Mouse (Mus musculus) thymus, adult 2 months (tissue): ENCODE measurements around the gene Rab30. TPM values are rescaled to one million over a fixed set of nuclear protein-coding genes. Genes with fewer than 3 reads are reported as not detected.

Experiments
- DNase-seq: peaks from one replicate; pipeline ENCODE4 v3.0.0; 2021
- H3K27ac ChIP-seq: fragments of 200-500 bp; 2 replicates; pipeline ENCODE4 v1.5.1; 2012; ENCODE audit warnings: low read length, control low read depth; ENCODE audit not compliant: control insufficient read depth, insufficient read depth
- H3K27me3 ChIP-seq: fragments of 200-500 bp; 2 replicates; pipeline ENCODE4 v1.6.1; 2012; ENCODE audit warnings: mild to moderate bottlenecking, low read length, moderate library complexity, mixed read lengths; ENCODE audit not compliant: control insufficient read depth, insufficient read depth
- H3K36me3 ChIP-seq: fragments of 200-500 bp; 2 replicates; pipeline ENCODE4 v1.6.1; 2012; ENCODE audit warnings: mild to moderate bottlenecking, low read length, moderate library complexity; ENCODE audit not compliant: control insufficient read depth, insufficient read depth
- H3K4me1 ChIP-seq: fragments of 200-500 bp; replicated peaks from 2 replicates; pipeline ENCODE4 v1.6.1; 2012; ENCODE audit warnings: low read length; ENCODE audit not compliant: control insufficient read depth, insufficient read depth
- H3K4me3 ChIP-seq: fragments of 200-500 bp; 2 replicates; pipeline ENCODE4 v1.5.1; 2012; ENCODE audit warnings: mild to moderate bottlenecking, low read length, control low read depth, moderate library complexity; ENCODE audit not compliant: control insufficient read depth, insufficient read depth
- CTCF ChIP-seq: fragments of 200-500 bp; IDR thresholded peaks from 2 replicates; pipeline ENCODE4 v1.5.1; 2012; ENCODE audit warnings: mild to moderate bottlenecking, control low read depth, low read length, moderate library complexity, borderline replicate concordance; ENCODE audit not compliant: control insufficient read depth, poor library complexity, insufficient read depth; ENCODE audit errors: extremely low read depth
- POLR2A ChIP-seq: fragments of 200-500 bp; IDR thresholded peaks from 2 replicates; pipeline ENCODE4 v1.6.1; 2012; ENCODE audit warnings: mild to moderate bottlenecking, low read length, control low read depth, moderate library complexity; ENCODE audit not compliant: control insufficient read depth, poor library complexity, insufficient read depth; ENCODE audit errors: extremely low read depth
- WGBS: fragments of 180-500 bp; shearing (Covaris S2); methylation state at CpG from one replicate; pipeline ENCODE4 v1.1.7; 2018; 5-methylcytosine and 5-hydroxymethylcytosine counted together
- polyA plus RNA-seq: library from polyadenylated mRNA; depleted of rRNA; stranded (reverse); fragments of >200 nt; gene quantifications from 2 replicates; pipeline ENCODE4 v1.2.3, GENCODE M21; 2012

Gene Rab30
- polyA plus RNA-seq, 1 experiment: 1.1 TPM

DNA sequence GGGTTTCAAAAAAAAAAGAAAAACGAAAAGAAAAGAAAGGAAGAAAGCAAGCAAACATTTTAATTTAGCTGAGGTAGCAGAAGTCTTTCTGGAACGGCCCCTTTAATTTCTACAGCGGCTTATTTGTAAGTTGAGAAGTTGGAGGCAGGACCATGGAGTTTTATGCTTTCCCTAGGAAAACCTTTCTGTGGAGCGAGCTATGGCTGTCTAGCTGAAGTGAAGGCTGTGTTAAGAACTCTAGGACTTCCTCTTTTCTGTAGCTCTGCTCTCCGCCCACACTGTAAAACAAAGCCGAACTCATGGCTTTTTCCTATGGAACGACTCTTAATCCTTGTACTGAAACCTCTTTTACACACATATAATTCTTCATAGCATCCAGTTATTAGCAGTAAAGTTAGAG lies 135.1 kb downstream of the Rab30 start:
- Histone ChIP-seq H3K4me1 (peaks cover 5% of the 10 kb centered on the region; the same call in 1 of the 2 replicates), H3K4me3 (no peak overlapping the region), H3K27ac (no peak overlapping the region), H3K36me3 (no peaks in the 10 kb centered on the region), H3K27me3 (no peaks in the 10 kb centered on the region)
- 14% methylated on average over 7 of the region's 7 CpGs for WGBS
- TF ChIP-seq POLR2A: no peak
- TF ChIP-seq CTCF: no peak
- no peak for DNase-seq

DNA sequence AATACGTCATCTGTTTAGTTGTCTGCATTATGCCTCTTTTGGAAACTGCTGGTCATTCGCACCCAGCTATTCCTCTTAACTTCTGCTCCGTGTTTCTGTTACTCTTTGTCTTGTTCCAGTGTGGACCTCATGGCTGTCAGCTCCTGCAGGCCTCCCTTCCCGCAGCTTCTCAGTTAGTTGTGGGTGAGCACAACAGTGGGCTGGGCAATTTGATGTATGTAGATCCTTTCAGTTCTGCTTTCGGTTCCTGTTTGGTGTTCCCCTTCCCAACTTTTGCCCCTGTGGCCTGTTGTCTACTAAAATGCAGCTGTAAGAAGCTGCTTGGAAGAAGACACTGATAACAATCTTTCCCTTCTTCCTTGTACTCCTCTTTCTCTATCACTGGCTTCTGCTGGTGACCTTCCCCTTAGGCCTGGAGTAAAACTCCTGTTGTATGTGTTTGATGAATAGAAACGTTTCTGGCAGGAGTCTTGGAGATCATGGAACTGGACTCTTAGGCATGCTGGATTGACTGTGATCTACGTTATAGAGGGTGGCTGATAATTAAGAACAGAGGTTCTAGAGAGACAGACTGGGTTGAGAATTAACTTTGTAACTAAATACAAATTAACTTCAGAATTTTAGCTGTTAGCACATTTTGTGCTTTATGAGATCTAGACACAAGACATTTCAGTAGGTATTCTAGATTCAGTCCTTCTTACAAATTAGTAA lies 137.3 kb downstream of the Rab30 start:
- no peak overlapping the region for H3K4me3 ChIP-seq
- no peak for DNase-seq
- WGBS: 65% methylated on average over 7 of the region's 7 CpGs
- H3K4me1 ChIP-seq: peaks cover 4% of the 10 kb centered on the region; the same call in 1 of the 2 replicates
- no peak for TF ChIP-seq CTCF
- no peak for TF ChIP-seq POLR2A
- H3K27ac ChIP-seq: no peak overlapping the region
- no peaks in the 10 kb centered on the region for H3K36me3 ChIP-seq
- H3K27me3 ChIP-seq: no peaks in the 10 kb centered on the region

DNA sequence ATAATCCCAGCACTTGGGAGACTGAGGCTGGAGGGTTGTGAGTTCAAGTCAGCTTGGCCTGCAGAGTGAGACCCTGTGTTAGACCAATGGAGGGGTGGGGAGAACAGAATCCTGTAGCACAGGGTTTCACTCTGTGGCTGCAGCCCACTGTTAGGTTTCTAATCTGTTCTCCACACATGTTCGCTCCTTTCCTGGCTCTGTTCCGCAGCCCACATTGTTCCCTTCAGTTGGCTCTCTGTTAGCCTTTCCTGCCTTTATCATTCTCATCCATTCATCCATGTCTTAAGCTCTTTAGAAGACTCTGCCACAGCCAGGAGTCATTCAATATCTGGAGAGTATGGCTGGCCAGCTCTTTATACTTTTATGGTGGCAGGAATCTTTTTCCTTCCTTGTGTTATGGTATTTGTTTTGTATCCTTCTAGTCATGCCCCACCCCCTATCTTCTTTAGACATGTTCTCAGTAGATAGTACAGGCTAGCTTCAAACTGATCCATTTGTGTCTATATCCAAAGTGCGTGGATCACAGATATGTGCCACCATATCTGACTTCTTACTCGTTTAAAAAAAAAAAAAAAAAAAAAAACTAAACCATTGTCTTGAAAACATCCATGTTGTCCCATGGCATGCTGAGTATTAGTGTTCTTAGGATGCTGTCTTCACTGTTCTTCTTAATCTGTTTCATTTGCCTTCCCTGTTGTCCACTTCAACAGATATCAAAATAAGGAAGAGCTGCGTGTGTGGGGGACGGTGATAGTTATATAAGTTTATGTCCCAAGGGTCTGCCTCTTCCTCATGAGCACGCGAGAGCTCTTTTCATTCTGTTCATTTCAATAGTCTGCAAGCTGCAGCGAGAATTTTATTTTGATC lies 142.7 kb downstream of the Rab30 start:
- WGBS: 96% methylated on average over 9 of the region's 9 CpGs
- Histone ChIP-seq H3K36me3 (no peaks in the 10 kb centered on the region), H3K27ac (no peak overlapping the region), H3K4me3 (no peak overlapping the region), H3K4me1 (no peaks in the 10 kb centered on the region), H3K27me3 (no peaks in the 10 kb centered on the region)
- DNase-seq: no peak
- TF ChIP-seq POLR2A (no peak), CTCF (no peak)

DNA sequence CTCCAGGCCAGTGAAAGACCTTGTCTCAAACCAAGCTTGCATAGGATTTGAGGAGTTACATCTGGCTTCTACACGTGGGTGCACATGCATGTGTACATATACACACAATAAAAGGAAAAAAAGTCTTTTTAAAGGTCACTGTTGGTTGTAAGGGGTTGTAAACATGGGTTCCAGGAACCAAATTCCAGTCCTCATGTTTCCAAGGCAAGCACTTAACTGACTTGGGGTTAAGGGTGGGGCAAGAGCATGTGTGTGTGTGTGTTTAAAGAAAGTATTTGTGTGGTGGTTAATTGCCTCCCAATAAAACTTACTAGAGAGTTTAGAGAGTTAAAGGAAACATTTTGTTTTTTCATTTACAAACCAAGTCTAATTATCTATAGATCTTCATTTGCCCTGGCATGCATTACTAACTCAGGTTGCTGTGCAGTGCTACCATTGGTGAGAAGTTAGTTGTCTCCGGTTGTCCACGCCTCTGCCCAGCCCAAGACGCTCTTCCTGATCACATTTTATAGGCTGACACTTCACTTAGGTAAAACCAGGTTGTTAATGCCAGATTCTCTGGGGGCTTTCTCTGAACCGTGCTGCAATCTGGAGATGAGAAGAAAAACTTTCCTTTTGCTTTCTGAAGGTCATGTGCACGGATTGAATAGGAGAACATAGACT lies 143.7 kb downstream of the Rab30 start:
- H3K27ac ChIP-seq: no peak overlapping the region
- no peak overlapping the region for H3K4me3 ChIP-seq

DNA sequence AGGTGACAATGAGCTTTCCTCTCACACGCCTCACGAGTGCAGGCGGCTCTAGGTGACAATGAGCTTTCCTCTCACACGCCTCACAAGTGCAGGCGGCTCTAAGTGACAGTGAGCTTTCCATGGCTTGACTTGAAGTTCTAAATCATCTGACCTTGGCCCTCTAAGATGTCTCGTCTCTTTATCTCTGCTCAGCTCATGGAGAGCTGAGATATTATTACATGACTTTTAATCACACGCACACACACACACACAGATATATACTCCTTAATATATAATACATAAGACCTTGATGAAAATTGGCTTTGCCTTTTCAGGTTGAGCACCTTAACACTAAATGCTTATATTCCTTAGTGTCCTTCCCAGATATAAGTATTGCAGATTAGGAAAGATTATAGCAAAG lies 145.4 kb downstream of the Rab30 start:
- Histone ChIP-seq H3K27ac (no peak overlapping the region), H3K27me3 (no peaks in the 10 kb centered on the region), H3K36me3 (no peaks in the 10 kb centered on the region), H3K4me1 (no peaks in the 10 kb centered on the region), H3K4me3 (no peak overlapping the region)
- no peak for DNase-seq
- no peak for TF ChIP-seq CTCF
- TF ChIP-seq POLR2A: no peak
- 94% methylated on average over 7 of the region's 7 CpGs for WGBS

More for the DNA sequence above, 143.7 kb downstream of the Rab30 start:
- Histone ChIP-seq H3K27me3 (no peaks in the 10 kb centered on the region), H3K4me1 (no peaks in the 10 kb centered on the region), H3K36me3 (no peaks in the 10 kb centered on the region)
- DNase-seq: no peak
- 93% methylated on average over 6 of the region's 6 CpGs for WGBS
- TF ChIP-seq POLR2A (no peak), CTCF (no peak)

DNA sequence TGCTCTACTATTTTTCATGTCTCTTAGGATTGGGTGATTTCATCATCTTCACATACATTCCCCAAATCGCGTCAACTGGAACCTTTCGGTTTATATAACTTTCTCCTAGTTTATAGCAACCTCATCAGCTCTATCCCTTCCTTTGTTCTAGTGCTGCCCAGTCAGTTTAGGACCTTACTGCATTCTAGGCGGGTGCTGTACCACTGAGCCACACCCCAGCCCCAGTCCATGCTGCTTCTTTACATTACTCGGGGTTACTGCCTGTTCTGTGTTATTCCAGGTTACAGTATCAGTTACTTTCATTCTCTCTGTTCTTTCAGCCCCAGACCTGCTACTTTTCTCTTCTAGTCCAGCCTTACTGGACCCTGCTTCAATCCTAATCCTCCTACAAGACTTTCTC lies 145.8 kb downstream of the Rab30 start:
- Histone ChIP-seq H3K27me3 (no peaks in the 10 kb centered on the region), H3K4me1 (no peaks in the 10 kb centered on the region), H3K4me3 (no peak overlapping the region), H3K36me3 (no peaks in the 10 kb centered on the region), H3K27ac (no peak overlapping the region)
- TF ChIP-seq CTCF (no peak), POLR2A (no peak)
- 92% methylated on average over 5 of the region's 5 CpGs for WGBS
- DNase-seq: no peak
